Mouse (Mus musculus) bone marrow, adult 2 months (tissue): ENCODE data around the gene Dnttip1.
A peak's percentile ranks its signal among the peaks of the same experiment; 100 is the strongest.

Source experiments
- CTCF ChIP-seq: fragments of 200-500 bp; IDR thresholded peaks from 2 replicates; pipeline ENCODE4 v1.5.1; 2011; ENCODE audit warnings: low read length, control low read depth; ENCODE audit not compliant: control insufficient read depth, insufficient read depth
- POLR2A ChIP-seq: fragments of 200-500 bp; IDR thresholded peaks from 2 replicates; pipeline ENCODE4 v1.6.1; 2011; ENCODE audit warnings: low read depth, mild to moderate bottlenecking, control low read depth, low read length, borderline replicate concordance; ENCODE audit not compliant: control insufficient read depth

DNA sequence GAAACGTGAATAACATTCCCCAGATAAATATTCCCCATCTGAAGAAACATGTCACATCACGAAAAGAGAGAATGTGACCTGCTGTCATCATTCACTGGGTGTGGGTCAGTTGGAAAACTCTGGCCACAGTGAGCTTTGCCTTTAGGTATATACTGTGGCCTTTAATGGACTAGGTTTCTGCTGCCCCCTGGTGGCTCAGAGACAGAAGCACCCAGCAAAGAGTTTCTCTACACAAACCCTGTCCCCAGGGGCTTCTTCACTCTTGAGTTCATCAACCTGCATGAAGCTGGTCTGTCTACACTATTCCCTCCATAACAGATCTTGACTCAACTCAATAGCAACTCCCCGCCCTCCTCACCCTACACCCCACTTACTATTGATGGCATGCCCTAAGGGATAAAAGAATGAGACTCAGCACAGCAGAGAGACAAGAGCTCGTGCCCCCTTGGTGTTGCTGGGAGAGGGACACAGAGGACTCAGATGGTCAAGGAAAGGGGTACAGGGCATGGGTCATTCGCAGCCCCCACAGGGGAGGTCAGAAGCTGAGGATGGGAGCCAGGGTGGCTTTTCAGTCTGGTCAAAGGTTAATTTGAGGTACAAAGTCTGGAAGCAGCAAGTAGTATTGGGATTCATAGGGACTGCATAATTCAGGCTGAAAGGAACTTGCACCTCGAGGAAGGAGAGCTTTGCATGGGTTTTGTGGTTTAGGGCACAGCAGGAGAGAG is 19.7 kb upstream of the Dnttip1 start:
- no peak for TF ChIP-seq POLR2A
- peak; percentile 77 for TF ChIP-seq CTCF
